Mouse (Mus musculus) ovary, postnatal 36 days (tissue): ENCODE data around the gene Gcc1.

ENCODE experiments used
- DNase-seq: peaks from one replicate; pipeline ENCODE4 v3.0.0; 2022; ENCODE audit warnings: low spot score, mixed read lengths

The Gcc1 gene

GRCm38 (mm10) chr6:28422651-28423290, 5.4 kb downstream of the Gcc1 start:
- no peak for DNase-seq

GRCm38 (mm10) chr6:28421469-28422000, 6.7 kb downstream of the Gcc1 start:
- DNase-seq = peak; percentile 95

- DNase-seq = no peak
Measured at GRCm38 (mm10) chr6:28420865-28421264, 7.3 kb downstream of the Gcc1 start.

GRCm38 (mm10) chr6:28420361-28420760, 7.8 kb downstream of the Gcc1 start:
- no peak for DNase-seq

- no peak for DNase-seq
Measured at GRCm38 (mm10) chr6:28419673-28420072, 8.5 kb downstream of the Gcc1 start.

GRCm38 (mm10) chr6:28418449-28418848, 9.7 kb downstream of the Gcc1 start:
- peak; percentile 83 for DNase-seq

GRCm38 (mm10) chr6:28416981-28417380, 11.2 kb downstream of the Gcc1 start:
- DNase-seq = no peak

GRCm38 (mm10) chr6:28411236-28411635, 17.0 kb downstream of the Gcc1 start:
- DNase-seq = no peak

GRCm38 (mm10) chr6:28410053-28410452, 18.1 kb downstream of the Gcc1 start:
- DNase-seq = no peak

- DNase-seq = no peak
Measured at GRCm38 (mm10) chr6:28399791-28400190, 28.4 kb downstream of the Gcc1 start.

GRCm38 (mm10) chr6:28398726-28399125, 29.5 kb downstream of the Gcc1 start:
- DNase-seq = no peak

- DNase-seq = peak; percentile 18
Measured at GRCm38 (mm10) chr6:28397681-28398203, 30.4 kb downstream of the Gcc1 start, which contains the start of gene Zfp800. Zfp800 (minus strand) TSS chr6:28398005.

- no peak for DNase-seq
Measured at GRCm38 (mm10) chr6:28396853-28397457, 31.2 kb downstream of the Gcc1 start.

GRCm38 (mm10) chr6:28396051-28396852, 31.9 kb downstream of the Gcc1 start:
- DNase-seq = no peak

GRCm38 (mm10) chr6:28389038-28389437, 39.2 kb downstream of the Gcc1 start:
- no peak for DNase-seq

- no peak for DNase-seq
Measured at GRCm38 (mm10) chr6:28385169-28385568, 43.0 kb downstream of the Gcc1 start.

- DNase-seq = no peak
Measured at GRCm38 (mm10) chr6:28381983-28382382, 46.2 kb downstream of the Gcc1 start.

- DNase-seq = no peak
Measured at GRCm38 (mm10) chr6:28369966-28370683, 58.1 kb downstream of the Gcc1 start.

GRCm38 (mm10) chr6:28367575-28367974, 60.6 kb downstream of the Gcc1 start:
- DNase-seq = no peak
